Mouse (Mus musculus) G1E (cell line): ENCODE data around the gene Irak1bp1. TPM values are rescaled to one million over a fixed set of nuclear protein-coding genes. Genes with fewer than 3 reads are reported as not detected.

Experiments
- ATAC-seq: 2 replicates; pipeline ENCODE4 v1.8.0; 2016; ENCODE audit warnings: mild to moderate bottlenecking; ENCODE audit not compliant: insufficient number of reproducible peaks, poor library complexity, low FRiP score, severe bottlenecking; ENCODE audit errors: extremely low read depth
- DNase-seq: peaks from one replicate; pipeline ENCODE4 v3.0.0; 2012; ENCODE audit warnings: low spot score
- H3K27me3 ChIP-seq: 2 replicates; pipeline ENCODE4 v1.6.1; 2012; ENCODE audit warnings: mild to moderate bottlenecking, low read length, inconsistent platforms; ENCODE audit not compliant: insufficient read depth
- H3K36me3 ChIP-seq: replicated peaks from 2 replicates; pipeline ENCODE3; 2012; ENCODE audit warnings: mild to moderate bottlenecking, inconsistent platforms
- H3K4me1 ChIP-seq: 2 replicates; pipeline ENCODE4 v1.6.1; 2012; ENCODE audit warnings: low read depth, low read length, inconsistent platforms, mixed read lengths; ENCODE audit not compliant: insufficient read depth
- H3K4me3 ChIP-seq: 2 replicates; pipeline ENCODE4 v1.5.1; 2012; ENCODE audit warnings: low read depth, mild to moderate bottlenecking, inconsistent platforms, low read length, moderate library complexity, mixed read lengths
- H3K9me3 ChIP-seq: replicated peaks from 2 replicates; pipeline ENCODE4 v1.6.1; 2012; ENCODE audit warnings: inconsistent platforms
- CTCF ChIP-seq: IDR thresholded peaks from 2 replicates; pipeline ENCODE4 v1.5.1; 2012; ENCODE audit warnings: low read depth, low read length, inconsistent platforms, mixed read lengths
- GATA1 ChIP-seq: IDR thresholded peaks from 2 replicates; pipeline ENCODE4 v1.6.1; 2012; ENCODE audit warnings: borderline replicate concordance, low read length, inconsistent platforms, mixed read lengths
- GATA2 ChIP-seq: IDR thresholded peaks from 2 replicates; pipeline ENCODE4 v1.6.1; 2012; ENCODE audit warnings: low read depth, low read length, inconsistent platforms, borderline replicate concordance
- POLR2AphosphoS5 ChIP-seq: IDR thresholded peaks from 2 replicates; pipeline ENCODE4 v1.6.1; 2012; ENCODE audit warnings: low read depth, low read length, inconsistent platforms; ENCODE audit not compliant: insufficient replicate concordance
- TAL1 ChIP-seq: conservative IDR thresholded peaks from 2 replicates; pipeline ENCODE4 v1.6.1; 2012; ENCODE audit warnings: low read depth, low read length, inconsistent platforms, mixed read lengths
- polyA plus RNA-seq: library from polyadenylated mRNA; stranded (reverse); fragments of >175 nt; gene quantifications from 2 replicates; pipeline ENCODE4 v1.2.3, GENCODE M21; 2012
- total RNA-seq, 2 experiments: library from RNA; stranded (forward) in 1 of 2; stranded (reverse) in 1 of 2; fragments of 200-1000 nt in 1 of 2; fragments of >200 nt in 1 of 2; fragmentation: Nextera tagmentation in 1 of 2; gene quantifications; 2 replicates each; pipeline ENCODE4 v1.2.3; 2014 to 2017

Gene Irak1bp1
- total and polyA plus RNA-seq, 3 experiments, result 8.2 to 12.7 (median 8.4) TPM

DNA sequence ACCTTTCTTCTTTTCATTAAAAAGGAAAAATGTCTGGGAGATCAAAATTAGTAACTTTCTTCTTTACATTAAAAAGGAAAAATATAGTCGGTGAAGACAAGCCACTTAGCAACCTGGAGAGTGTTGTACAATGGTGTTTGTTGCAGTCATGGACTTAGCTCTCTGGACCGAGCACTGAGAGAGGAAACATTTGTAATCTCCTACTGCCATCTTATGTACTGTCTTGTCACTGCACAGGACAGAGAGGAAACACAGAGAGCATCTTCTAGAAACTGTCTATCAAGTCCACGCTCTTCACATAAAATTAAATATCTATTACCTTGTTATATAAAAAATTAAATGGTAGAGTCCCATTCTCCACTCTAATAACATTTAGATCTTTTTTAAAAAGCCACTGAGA lies 14.8 kb upstream of the Irak1bp1 start:
- H3K9me3 ChIP-seq, result no peaks in the 10 kb centered on the region
- peaks cover 21% of the 10 kb centered on the region for H3K4me1 ChIP-seq
- no peak overlapping the region for H3K4me3 ChIP-seq
- ATAC-seq, result peak; percentile 66
- TF ChIP-seq TAL1, result no peak
- no peak for TF ChIP-seq CTCF
- TF ChIP-seq GATA2, result no peak
- TF ChIP-seq GATA1, result no peak
- no peak for TF ChIP-seq POLR2AphosphoS5
- H3K27me3 ChIP-seq, result no peaks in the 10 kb centered on the region
- DNase-seq, result no peak
- H3K36me3 ChIP-seq, result no peaks in the 10 kb centered on the region

DNA sequence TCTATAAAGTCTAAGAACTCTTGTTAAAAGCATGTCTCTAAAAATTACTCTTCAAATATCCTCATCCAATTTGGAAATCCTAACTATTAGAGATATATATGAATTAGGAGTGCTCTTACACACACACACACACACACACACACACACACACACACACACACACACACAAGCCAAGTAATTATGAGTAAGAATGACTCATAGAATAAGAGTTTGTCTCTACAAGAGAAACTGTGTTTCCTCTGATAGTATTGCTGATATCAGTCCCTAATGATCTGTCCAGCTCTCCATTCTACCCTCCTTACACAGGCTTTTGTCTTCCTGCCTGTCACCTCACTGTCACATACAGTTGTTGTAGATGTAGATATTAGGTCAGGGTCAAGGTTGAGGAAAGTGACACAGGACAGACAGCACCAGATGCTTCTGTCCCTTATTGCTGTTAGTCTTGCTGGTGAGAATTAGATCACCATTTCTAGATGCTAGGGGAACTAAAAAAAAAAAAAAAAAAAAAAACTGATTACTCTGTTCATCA lies 14.0 kb upstream of the Irak1bp1 start:
- Histone ChIP-seq H3K9me3 (no peaks in the 10 kb centered on the region), H3K4me3 (no peak overlapping the region), H3K27me3 (no peaks in the 10 kb centered on the region), H3K4me1 (peaks cover 21% of the 10 kb centered on the region), H3K36me3 (no peaks in the 10 kb centered on the region)
- DNase-seq (no peak), ATAC-seq (no peak)
- TF ChIP-seq TAL1, result no peak
- no peak for TF ChIP-seq POLR2AphosphoS5
- no peak for TF ChIP-seq GATA2
- TF ChIP-seq CTCF, result no peak
- TF ChIP-seq GATA1, result no peak

GRCm38 (mm10) chr9:82826426-82826825 lies 2.9 kb upstream of the Irak1bp1 start:
- TF ChIP-seq CTCF (no peak), GATA2 (no peak)
- ATAC-seq (no peak), DNase-seq (no peak)
- Histone ChIP-seq H3K27me3 (no peaks in the 10 kb centered on the region), H3K4me3 (no peak overlapping the region), H3K4me1 (peaks cover 12% of the 10 kb centered on the region), H3K36me3 (peaks cover 14% of the 10 kb centered on the region), H3K9me3 (no peaks in the 10 kb centered on the region)

- no peak for TF ChIP-seq GATA1
- no peak for TF ChIP-seq POLR2AphosphoS5
- no peak for TF ChIP-seq CTCF
- no peak for TF ChIP-seq TAL1
- no peak for TF ChIP-seq GATA2
- H3K9me3 ChIP-seq, result no peaks in the 10 kb centered on the region
- peaks cover 12% of the 10 kb centered on the region for H3K4me1 ChIP-seq
- peak overlapping the region; percentile 92 for H3K4me3 ChIP-seq
- H3K27me3 ChIP-seq, result no peaks in the 10 kb centered on the region
- peak; percentile 83 for DNase-seq
- peaks cover 16% of the 10 kb centered on the region for H3K36me3 ChIP-seq
- peak; percentile 89 for ATAC-seq
These were observed 522 bp downstream of the Irak1bp1 start for GRCm38 (mm10) chr9:82829693-82830430.

DNA sequence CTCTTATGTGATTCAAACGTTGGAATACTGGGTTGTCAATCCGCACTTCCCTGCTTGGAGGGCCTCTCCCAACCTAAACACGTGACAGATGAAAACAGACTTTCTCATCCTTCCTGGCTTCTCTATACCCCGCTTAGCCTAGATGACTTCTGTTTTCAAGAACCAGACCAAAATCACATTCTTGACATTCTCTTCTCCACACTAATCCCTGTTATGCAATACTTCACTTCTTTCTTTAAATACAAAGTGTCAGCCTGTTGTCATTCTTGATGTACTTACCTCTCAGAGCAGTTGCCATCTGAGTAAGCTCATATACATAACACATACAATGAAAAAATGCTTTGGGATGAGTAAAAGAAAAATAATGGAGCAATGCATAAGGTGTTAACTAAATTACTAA lies 2.6 kb downstream of the Irak1bp1 start:
- no peak overlapping the region for H3K4me3 ChIP-seq
- no peak for TF ChIP-seq TAL1
- TF ChIP-seq GATA1, result no peak
- no peak for TF ChIP-seq POLR2AphosphoS5
- TF ChIP-seq CTCF, result no peak
- H3K9me3 ChIP-seq, result no peaks in the 10 kb centered on the region
- H3K36me3 ChIP-seq, result peaks cover 6% of the 10 kb centered on the region
- peaks cover 12% of the 10 kb centered on the region for H3K4me1 ChIP-seq
- H3K27me3 ChIP-seq, result no peaks in the 10 kb centered on the region
- no peak for ATAC-seq
- no peak for DNase-seq

- Histone ChIP-seq H3K36me3 (peaks cover 8% of the 10 kb centered on the region), H3K4me1 (no peaks in the 10 kb centered on the region; the same call in 1 of the 2 replicates), H3K9me3 (no peaks in the 10 kb centered on the region), H3K4me3 (no peak overlapping the region), H3K27me3 (no peaks in the 10 kb centered on the region)
- DNase-seq, result no peak
- ATAC-seq, result no peak
- TF ChIP-seq TAL1, result no peak
- no peak for TF ChIP-seq GATA2
- no peak for TF ChIP-seq POLR2AphosphoS5
- TF ChIP-seq CTCF, result no peak
- TF ChIP-seq GATA1, result no peak
These were observed 6.6 kb downstream of the Irak1bp1 start for GRCm38 (mm10) chr9:82835921-82836320.
